Mouse (Mus musculus): ENCODE measurements around the gene Pglyrp4. TPM values are rescaled to one million over a fixed set of nuclear protein-coding genes. Genes with fewer than 3 reads are reported as not detected.

The Pglyrp4 gene
- total and polyA plus RNA-seq, 3 experiments: not detected

DNA sequence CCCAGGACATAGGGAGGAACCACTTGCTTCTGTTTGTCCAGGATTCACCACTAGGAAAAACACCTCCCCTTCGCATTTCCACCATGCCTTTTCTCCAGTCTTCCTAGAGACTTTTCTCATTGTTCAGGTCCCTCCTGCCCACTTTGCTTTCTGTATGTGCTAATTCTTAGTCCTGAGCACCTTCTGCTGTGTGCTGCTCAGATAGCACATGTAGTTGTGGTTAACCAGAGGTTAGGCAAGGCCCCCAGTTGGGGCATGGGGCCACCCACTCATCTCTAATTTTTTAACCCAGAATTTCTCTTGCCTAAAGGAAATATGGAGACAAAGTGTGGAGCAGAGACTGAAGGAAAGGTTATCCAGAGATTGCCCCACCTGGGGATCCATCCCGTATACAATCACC is 24.5 kb upstream of the Pglyrp4 start:
- H3K4me3 ChIP-seq (ENCODE audit: control insufficient read depth in 1 of 2, insufficient read depth in 1 of 2, low read depth in 2 of 2, low read length in 2 of 2): no peak overlapping the region
- no peak for TF ChIP-seq ZC3H11A (IDR thresholded peaks at IDR 0.05; ENCODE audit: low read depth, low read length)
- no peak for TF ChIP-seq ETS1 (IDR thresholded peaks at IDR 0.05; ENCODE audit: low read depth, low read length)
- TF ChIP-seq SIN3A (IDR thresholded peaks at IDR 0.05; ENCODE audit: low read length): no peak
- TF ChIP-seq E2F4 (IDR thresholded peaks at IDR 0.05; ENCODE audit: borderline replicate concordance, low read depth, low read length): no peak
- TF ChIP-seq MXI1 (IDR thresholded peaks at IDR 0.05; ENCODE audit: low read depth, low read length): no peak
- TF ChIP-seq TAL1 (IDR thresholded peaks at IDR 0.05; ENCODE audit: low read length): no peak
- no peak for TF ChIP-seq MAFK (IDR thresholded peaks at IDR 0.05; ENCODE audit: borderline replicate concordance, low read depth, low read length)
- TF ChIP-seq MYB (IDR thresholded peaks at IDR 0.05; ENCODE audit: low read depth, low read length): no peak
- no peak for TF ChIP-seq TBP (IDR thresholded peaks at IDR 0.05; ENCODE audit: low read depth, low read length)
- TF ChIP-seq ZKSCAN1 (IDR thresholded peaks at IDR 0.05; ENCODE audit: low read depth, low read length): no peak
- no peak for TF ChIP-seq EP300 (IDR thresholded peaks at IDR 0.05; ENCODE audit: low read depth in 1 of 2, low read length in 2 of 2)
- TF ChIP-seq MAZ (IDR thresholded peaks at IDR 0.05; ENCODE audit: low read depth, low read length): no peak
- TF ChIP-seq CHD1 (IDR thresholded peaks at IDR 0.05; ENCODE audit: low read depth, low read length): no peak
- TF ChIP-seq CHD2 (IDR thresholded peaks at IDR 0.05; ENCODE audit: low read length): no peak
- no peak for TF ChIP-seq BHLHE40 (IDR thresholded peaks at IDR 0.05; ENCODE audit: borderline replicate concordance, low read depth, low read length)
- TF ChIP-seq USF1 (IDR thresholded peaks at IDR 0.05; ENCODE audit: low read depth, low read length): no peak
- no peak for TF ChIP-seq MAX (IDR thresholded peaks at IDR 0.05; ENCODE audit: low read length)
- no peak overlapping the region for H3K9ac ChIP-seq (ENCODE audit: control insufficient read depth, low read depth, low read length, poor library complexity, severe bottlenecking)
- peaks cover 1 to 9% of the 10 kb centered on the region in 2 experiments; a peak in 2 of 4 replicates for H3K27me3 ChIP-seq (ENCODE audit: control insufficient read depth in 1 of 2, insufficient read depth in 2 of 2, low read length in 2 of 2)
- no peaks in the 10 kb centered on the region for H3K9me3 ChIP-seq (replicated peaks; ENCODE audit: insufficient read depth, low read length)
- H3K27ac ChIP-seq (ENCODE audit: control insufficient read depth, low read depth, low read length): no peak overlapping the region
- H3K79me2 ChIP-seq (ENCODE audit: control insufficient read depth, insufficient read depth, low read length, poor library complexity): no peaks in the 10 kb centered on the region
- H3K36me3 ChIP-seq (ENCODE audit: control insufficient read depth in 1 of 2, insufficient read depth in 2 of 2, low read length in 2 of 2): no peaks in the 10 kb centered on the region
- no peak for DNase-seq (ENCODE audit: low read depth, low spot score)
- H3K4me1 ChIP-seq (ENCODE audit: control insufficient read depth in 1 of 2, insufficient read depth in 2 of 2, low read length in 2 of 2): no peaks in the 10 kb centered on the region

DNA sequence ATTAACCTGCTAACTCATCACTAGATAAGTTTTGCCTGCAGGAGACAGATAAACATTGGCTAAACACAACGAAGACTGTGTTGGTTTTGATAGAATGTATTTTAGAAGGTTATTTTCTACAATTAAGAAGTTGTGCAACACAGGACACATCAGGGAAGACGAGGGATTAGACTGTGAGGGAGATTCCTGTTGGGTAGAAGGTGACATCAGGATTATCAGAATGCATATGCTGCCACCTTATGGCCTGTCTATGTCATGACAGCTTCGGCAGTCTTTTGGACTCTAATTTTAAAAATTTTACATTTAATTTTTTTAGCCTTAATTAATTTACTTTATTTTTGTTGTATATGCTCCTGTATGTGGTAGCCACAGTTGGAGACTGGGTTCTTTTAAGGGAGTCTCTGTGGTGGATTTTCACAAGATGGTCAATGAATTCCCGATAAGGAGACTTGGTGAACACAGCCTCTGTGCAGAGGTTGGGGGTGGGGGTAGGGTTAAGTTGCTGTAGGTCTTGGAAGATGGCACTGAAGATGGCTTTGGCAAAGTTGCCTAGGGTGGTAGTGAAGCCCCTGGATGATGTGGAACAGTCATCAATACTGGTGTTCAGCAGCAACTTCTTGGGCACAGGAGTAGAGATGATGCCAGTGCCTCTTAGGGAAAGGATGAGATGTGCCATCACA is 18.0 kb upstream of the Pglyrp4 start:
- Histone ChIP-seq H3K4me1 (ENCODE audit: control insufficient read depth in 1 of 2, insufficient read depth in 2 of 2, low read length in 2 of 2) (no peaks in the 10 kb centered on the region), H3K9ac (ENCODE audit: control insufficient read depth, low read depth, low read length, poor library complexity, severe bottlenecking) (no peak overlapping the region), H3K27ac (ENCODE audit: control insufficient read depth, low read depth, low read length) (no peak overlapping the region), H3K27me3 (ENCODE audit: control insufficient read depth in 1 of 2, insufficient read depth in 2 of 2, low read length in 2 of 2) (peaks cover 0 to 1% of the 10 kb centered on the region in 2 experiments; a peak in 2 of 4 replicates), H3K4me3 (ENCODE audit: control insufficient read depth in 1 of 2, insufficient read depth in 1 of 2, low read depth in 2 of 2, low read length in 2 of 2) (no peak overlapping the region), H3K9me3 (replicated peaks; ENCODE audit: insufficient read depth, low read length) (no peaks in the 10 kb centered on the region), H3K79me2 (ENCODE audit: control insufficient read depth, insufficient read depth, low read length, poor library complexity) (no peaks in the 10 kb centered on the region), H3K36me3 (ENCODE audit: control insufficient read depth in 1 of 2, insufficient read depth in 2 of 2, low read length in 2 of 2) (no peaks in the 10 kb centered on the region)
- TF ChIP-seq RAD21 (IDR thresholded peaks at IDR 0.05; ENCODE audit: low read depth, low read length) (peak; percentile 84), USF1 (IDR thresholded peaks at IDR 0.05; ENCODE audit: low read depth, low read length) (no peak), CTCF (IDR thresholded peaks at IDR 0.05 in 2 of 3, conservative IDR thresholded peaks at IDR 0.05 in 1 of 3; ENCODE audit: control insufficient read depth in 1 of 3, insufficient read depth in 1 of 3, low read depth in 2 of 3, low read length in 3 of 3, poor library complexity in 1 of 3, severe bottlenecking in 1 of 3) (peak; percentile 53 to 85 (median 65)), SMC3 (IDR thresholded peaks at IDR 0.05; ENCODE audit: low read depth, low read length) (peak; percentile 52)
- peak; percentile 53 for DNase-seq (ENCODE audit: low read depth, low spot score)

All from MEL (cell line).